Mouse (Mus musculus) forebrain, postnatal 0 days (tissue): ENCODE measurements around the gene Gm20379. TPM values are rescaled to one million over a fixed set of nuclear protein-coding genes. Genes with fewer than 3 reads are reported as not detected.
A peak's percentile ranks its signal among the peaks of the same experiment; 100 is the strongest.

Source experiments
- ATAC-seq: fragments of 200-750 bp; cut with Nextera tagmentation; 2 replicates; pipeline ENCODE4 v1.8.0; 2017; ENCODE audit warnings: mild to moderate bottlenecking, moderate library complexity
- DNase-seq: peaks from one replicate; pipeline ENCODE4 v3.0.0-alpha.2; 2015
- H3K27ac ChIP-seq: fragments of 300-500 bp; sonication (generic); 2 replicates; pipeline ENCODE4 v1.5.1; 2014; ENCODE audit warnings: low read depth, mild to moderate bottlenecking, antibody characterized with exemption, low read length, moderate library complexity, mixed read lengths
- H3K27me3 ChIP-seq: fragments of 300-500 bp; sonication (generic); 2 replicates; pipeline ENCODE4 v1.6.1; 2014; ENCODE audit warnings: mild to moderate bottlenecking, low read length, mixed read lengths; ENCODE audit not compliant: insufficient read depth
- H3K36me3 ChIP-seq: fragments of 300-500 bp; sonication (generic); 2 replicates; pipeline ENCODE4 v1.6.1; 2014; ENCODE audit warnings: mild to moderate bottlenecking, moderate library complexity; ENCODE audit not compliant: insufficient read depth
- H3K4me1 ChIP-seq: fragments of 300-500 bp; sonication (generic); 2 replicates; pipeline ENCODE4 v1.6.1; 2014; ENCODE audit warnings: antibody characterized with exemption; ENCODE audit not compliant: insufficient read depth
- H3K4me2 ChIP-seq: fragments of 300-500 bp; sonication (generic); 2 replicates; pipeline ENCODE4 v1.6.1; 2014; ENCODE audit warnings: low read depth, mild to moderate bottlenecking, moderate library complexity
- H3K4me3 ChIP-seq: fragments of 300-500 bp; sonication (generic); 2 replicates; pipeline ENCODE4 v1.5.1; 2014; ENCODE audit warnings: low read depth, low read length, mixed read lengths
- H3K9ac ChIP-seq: fragments of 300-500 bp; sonication (generic); 2 replicates; pipeline ENCODE4 v1.6.1; 2014; ENCODE audit warnings: mild to moderate bottlenecking
- H3K9me3 ChIP-seq: fragments of 300-500 bp; sonication (generic); 2 replicates; pipeline ENCODE4 v1.6.1; 2016; ENCODE audit warnings: low read length
- CTCF ChIP-seq: sonication (generic); IDR thresholded peaks from 2 replicates; pipeline ENCODE4 v1.5.1; 2016; ENCODE audit warnings: antibody characterized with exemption, control low read depth, low read depth
- WGBS: fragments of 180-500 bp; shearing (Covaris S2); extraction: QIAGEN DNeasy Blood & Tissue Kit; methylation state at CpG from one replicate; pipeline ENCODE4 v1.1.7; 2014; 5-methylcytosine and 5-hydroxymethylcytosine counted together
- polyA plus RNA-seq: library from polyadenylated mRNA; unstranded; fragments of >200 nt; fragmentation: Nextera tagmentation; extraction: Ambion mirVana; gene quantifications from 2 replicates; pipeline ENCODE4 v1.2.1, GENCODE M21; 2015
- total RNA-seq: library from RNA; depleted of rRNA; stranded (reverse); fragments of >200 nt; gene quantifications from 2 replicates; pipeline ENCODE4 v1.2.3, GENCODE M21; 2014; rRNA removed

Gm20379 gene
- total and polyA plus RNA-seq, 2 experiments from 2014 or later: 0.25 TPM; not detected in 1

DNA sequence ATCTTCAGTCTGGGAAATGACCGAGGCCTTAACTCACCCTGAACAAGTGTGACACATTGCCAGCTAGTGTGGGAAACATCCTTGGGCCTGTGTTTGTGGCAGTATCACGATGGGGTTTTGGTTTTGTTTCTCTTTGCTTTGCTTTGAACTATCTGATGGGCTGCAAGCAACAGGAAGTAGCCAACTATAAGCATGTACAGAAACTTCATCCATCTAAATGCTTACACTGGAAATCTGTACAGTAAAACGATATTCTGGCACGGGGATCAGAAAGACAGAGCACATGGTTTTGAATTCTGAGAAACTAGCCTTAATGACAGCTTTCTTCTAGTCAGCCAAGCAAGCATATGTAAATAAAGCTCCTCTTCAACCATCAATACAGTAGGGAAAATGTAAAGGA lies 48.2 kb downstream of the Gm20379 start:
- 12% methylated on average over 4 of the region's 4 CpGs for WGBS
- peak overlapping the region; percentile 94 for H3K4me2 ChIP-seq
- DNase-seq (no peak), ATAC-seq (no peak)
- no peaks in the 10 kb centered on the region for H3K27me3 ChIP-seq
- 0 out of 2 replicates have a peak, but pooled peaks cover 3% of the 10 kb centered on the region for H3K4me1 ChIP-seq
- H3K27ac ChIP-seq: peak overlapping the region; percentile 92; the same call in 1 of the 2 replicates
- peak overlapping the region; percentile 71 for H3K4me3 ChIP-seq
- no peaks in the 10 kb centered on the region for H3K9me3 ChIP-seq
- 0 out of 2 replicates have a peak, but pooled peaks cover 4% of the 10 kb centered on the region for H3K36me3 ChIP-seq
- H3K9ac ChIP-seq: peak overlapping the region; percentile 73
- TF ChIP-seq CTCF: no peak

DNA sequence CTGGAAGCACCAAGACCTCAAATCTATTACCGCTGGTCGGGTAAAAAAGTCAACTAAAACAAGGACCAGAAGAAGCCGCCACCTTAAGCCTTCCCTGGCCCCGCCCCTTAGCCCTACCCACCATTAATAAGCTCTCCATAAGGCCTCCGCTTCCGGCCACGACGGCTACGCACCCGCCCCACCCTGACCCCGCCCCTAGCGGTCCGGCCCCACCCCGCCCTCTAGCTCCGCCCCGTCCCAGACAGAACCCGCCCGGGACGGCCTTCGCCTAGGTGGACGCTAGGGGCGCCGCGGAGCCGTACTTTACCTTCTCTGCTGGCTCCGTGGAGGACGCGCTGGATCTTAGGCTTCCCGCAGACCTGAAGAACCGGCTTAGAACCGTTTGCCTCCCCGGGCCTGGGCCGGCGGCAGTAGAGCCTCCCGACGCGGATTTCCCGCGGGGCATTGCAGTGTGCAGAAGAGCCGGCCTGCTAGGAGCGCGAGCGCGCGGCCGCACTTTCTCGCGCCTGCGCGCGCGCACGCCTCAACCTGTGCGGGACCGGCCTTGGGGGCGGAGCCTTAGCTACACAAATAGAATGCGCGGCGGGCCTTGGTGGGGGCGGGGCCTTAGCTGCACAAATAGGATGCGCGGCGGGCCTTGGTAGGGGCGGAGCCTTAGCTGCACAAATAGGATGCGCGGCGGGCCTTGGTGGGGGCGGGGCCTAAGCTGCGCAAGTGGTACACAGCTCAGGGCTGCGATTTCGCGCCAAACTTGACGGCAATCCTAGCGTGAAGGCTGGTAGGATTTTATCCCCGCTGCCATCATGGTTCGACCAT lies 48.9 kb downstream of the Gm20379 start, which contains the start of the genes Dhfr and Msh3:
Dhfr (plus strand) TSS at position 271 of the 816 bp plus-strand sequence.
Msh3 (minus strand) TSS at position 548 of the 816 bp plus-strand sequence.
- H3K27me3 ChIP-seq: no peaks in the 10 kb centered on the region
- peak; percentile 99 for DNase-seq
- peak within 1 kb of the TSS; percentile 71 for H3K4me3 ChIP-seq
- H3K9ac ChIP-seq: peak within 1 kb of the TSS; percentile 73
- ATAC-seq: peak; percentile 97
- TF ChIP-seq CTCF: peak; percentile 83
- 0 out of 2 replicates have a peak, but pooled peaks cover 3% of the 10 kb centered on the region for H3K4me1 ChIP-seq
- H3K9me3 ChIP-seq: no peaks in the 10 kb centered on the region
- H3K36me3 ChIP-seq: 0 out of 2 replicates have a peak, but pooled peaks cover 4% of the 10 kb centered on the region
- WGBS: 2% methylated on average over 76 of the region's 76 CpGs
- H3K27ac ChIP-seq: peak within 1 kb of the TSS; percentile 92
- H3K4me2 ChIP-seq: peak within 1 kb of the TSS; percentile 94

- 0 out of 2 replicates have a peak, but pooled peaks cover 3% of the 10 kb centered on the region for H3K4me1 ChIP-seq
- peak overlapping the region; percentile 71 for H3K4me3 ChIP-seq
- no peaks in the 10 kb centered on the region for H3K27me3 ChIP-seq
- no peaks in the 10 kb centered on the region for H3K9me3 ChIP-seq
- peak overlapping the region; percentile 94 for H3K4me2 ChIP-seq
- DNase-seq: no peak
- H3K36me3 ChIP-seq: 0 out of 2 replicates have a peak, but pooled peaks cover 4% of the 10 kb centered on the region
- under 1% methylated on average over 24 of the region's 24 CpGs for WGBS
- H3K27ac ChIP-seq: no peak overlapping the region
- H3K9ac ChIP-seq: peak overlapping the region; percentile 38
- no peak for TF ChIP-seq CTCF
- no peak for ATAC-seq
These were observed 49.5 kb downstream of the Gm20379 start for GRCm38 (mm10) chr13:92355272-92355643.

- H3K4me2 ChIP-seq: no peak overlapping the region
- H3K4me1 ChIP-seq: 0 out of 2 replicates have a peak, but pooled peaks cover 3% of the 10 kb centered on the region
- ATAC-seq: no peak
- H3K36me3 ChIP-seq: no peaks in the 10 kb centered on the region
- H3K4me3 ChIP-seq: no peak overlapping the region
- DNase-seq: no peak
- no peak for TF ChIP-seq CTCF
- H3K27ac ChIP-seq: no peak overlapping the region
- WGBS: 66% methylated on average over 7 of the region's 7 CpGs
- no peak overlapping the region for H3K9ac ChIP-seq
- H3K27me3 ChIP-seq: no peaks in the 10 kb centered on the region
- H3K9me3 ChIP-seq: no peaks in the 10 kb centered on the region
These were observed 50.6 kb downstream of the Gm20379 start for GRCm38 (mm10) chr13:92356376-92356775.

Other genes starting within 250 kb of the Gm20379 start
- gene Rasgrf2, start 174.3 kb upstream of the Gm20379 start, total RNA-seq: 53.0 and 63.5 TPM in 2 replicates
- 4.4 and 7.0 TPM in 2 replicates for gene Rasgrf2, start 174.3 kb upstream of the Gm20379 start, polyA plus RNA-seq
- 3.1 and 3.3 TPM in 2 replicates for gene Dhfr, start 48.7 kb downstream of the Gm20379 start, total RNA-seq
- gene Dhfr, start 48.7 kb downstream of the Gm20379 start, polyA plus RNA-seq: 2.8 and 3.1 TPM in 2 replicates
- gene Msh3, start 49.0 kb downstream of the Gm20379 start, total RNA-seq: 26.9 and 33.6 TPM in 2 replicates
- 17.2 and 20.3 TPM in 2 replicates for gene Msh3, start 49.0 kb downstream of the Gm20379 start, polyA plus RNA-seq
- gene Ankrd34b, start 119.9 kb downstream of the Gm20379 start, total RNA-seq: 2.4 and 3.9 TPM in 2 replicates
- 1.5 and 2.3 TPM in 2 replicates for gene Ankrd34b, start 119.9 kb downstream of the Gm20379 start, polyA plus RNA-seq
- 7.9 and 9.9 TPM in 2 replicates for gene Fam151b, start 178.0 kb downstream of the Gm20379 start, total RNA-seq
- gene Fam151b, start 178.0 kb downstream of the Gm20379 start, polyA plus RNA-seq: 0.19 TPM in 1 of 2 replicates, not detected in the other
- 19.1 and 23.2 TPM in 2 replicates for gene Zfyve16, start 224.9 kb downstream of the Gm20379 start, total RNA-seq
- 2.5 and 4.0 TPM in 2 replicates for gene Zfyve16, start 224.9 kb downstream of the Gm20379 start, polyA plus RNA-seq